17 mouse cellular contexts compared by ENCODE assay signal in the genomic region with DNA sequence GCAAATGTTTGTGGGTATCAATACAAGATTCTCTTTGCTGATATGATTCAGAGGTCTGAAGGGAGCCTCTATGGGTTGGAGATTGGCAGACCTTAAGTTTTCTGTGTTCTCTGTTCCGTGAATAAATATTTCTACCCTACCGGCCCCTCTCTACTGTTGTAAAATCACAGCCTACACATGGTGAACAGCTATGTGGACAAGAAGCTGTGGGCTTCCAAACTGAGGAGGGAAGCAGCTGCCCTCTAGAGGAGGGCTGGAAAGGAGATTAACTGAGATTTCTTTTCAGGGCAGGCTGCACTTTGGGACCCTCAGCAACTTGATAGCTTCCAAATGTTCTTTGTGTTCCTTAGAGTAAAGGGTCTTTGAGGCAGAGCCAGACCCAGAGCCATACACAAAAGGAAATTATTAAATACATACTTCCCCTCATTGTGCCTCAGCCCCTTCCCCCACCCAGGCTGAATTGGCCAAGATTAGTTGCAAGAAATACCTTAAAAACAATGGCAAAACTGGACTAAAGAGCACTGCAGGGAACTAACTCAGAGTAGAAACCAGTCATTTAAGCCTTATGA. TPM values are rescaled to one million over a fixed set of nuclear protein-coding genes. Genes with fewer than 3 reads are reported as not detected.
DNase-seq lines count a peak whose midpoint lies in the region; ATAC-seq and TF ChIP-seq lines count a peak whose summit lies in the region.
"Had no signal": no experiment of that assay in that cellular context is flagged by ENCODE, and none has a peak within 500 bp of the region (broad histone marks: within the 10 kb centered on the region; RNA-seq: fewer than 3 reads in every experiment).

No protein-coding gene starts in this region.

- no peaks in the 10 kb centered on the region for H3K36me3 ChIP-seq in heart, embryonic 13.5 days
- H3K36me3 ChIP-seq in heart, embryonic 11.5 days (ENCODE audit: control insufficient read depth, insufficient read depth, low read length), result no peaks in the 10 kb centered on the region
- H3K36me3 ChIP-seq in liver, postnatal 0 days (replicated peaks; ENCODE audit: insufficient read depth, low read length), result no peaks in the 10 kb centered on the region
- H3K36me3 ChIP-seq in liver, embryonic 12.5 days, result no peaks in the 10 kb centered on the region
- H3K36me3 ChIP-seq in embryonic facial prominence, embryonic 11.5 days (replicated peaks; ENCODE audit: control insufficient read depth, insufficient read depth, low read depth, low read length), result no peaks in the 10 kb centered on the region
- H3K36me3 ChIP-seq in limb, embryonic 15.5 days, result no peaks in the 10 kb centered on the region
- H3K36me3 ChIP-seq in liver, embryonic 11.5 days (ENCODE audit: control insufficient read depth, insufficient read depth, low read length), result no peaks in the 10 kb centered on the region
- H3K36me3 ChIP-seq: hindbrain, embryonic 12.5 days; midbrain, embryonic 10.5 days had no signal

- TF ChIP-seq EP300 in liver, postnatal 0 days (IDR thresholded peaks at IDR 0.05; ENCODE audit: low read depth), result no peak

- ATAC-seq in heart, embryonic 13.5 days (ENCODE audit: extremely low read depth, insufficient number of reproducible peaks, low FRiP score, low TSS enrichment), result no peak
- no peak for ATAC-seq in heart, embryonic 11.5 days (replicated peaks; ENCODE audit: insufficient number of reproducible peaks, low FRiP score, low TSS enrichment)
- ATAC-seq in liver, postnatal 0 days, result no peak
- no peak for ATAC-seq in liver, embryonic 12.5 days
- ATAC-seq in embryonic facial prominence, embryonic 11.5 days (replicated peaks; ENCODE audit: insufficient number of reproducible peaks, low FRiP score, low TSS enrichment, low read depth), result no peak
- peak; percentile 72 for ATAC-seq in limb, embryonic 15.5 days (ENCODE audit: insufficient number of reproducible peaks, low FRiP score, low TSS enrichment, low read depth)
- ATAC-seq in megakaryocyte, adult 5-6 weeks (ENCODE audit: poor library complexity, severe bottlenecking), result no peak
- ATAC-seq in liver, embryonic 11.5 days (replicated peaks; ENCODE audit: low FRiP score), result no peak

- no peak overlapping the region for H3K4me2 ChIP-seq in heart, embryonic 13.5 days
- H3K4me2 ChIP-seq in heart, embryonic 11.5 days, result no peak overlapping the region
- no peak overlapping the region for H3K4me2 ChIP-seq in liver, postnatal 0 days (ENCODE audit: low read depth, low read length)
- H3K4me2 ChIP-seq in liver, embryonic 12.5 days, result no peak overlapping the region
- H3K4me2 ChIP-seq in embryonic facial prominence, embryonic 11.5 days (ENCODE audit: low read depth, low read length), result no peak overlapping the region
- H3K4me2 ChIP-seq in limb, embryonic 15.5 days, result no peak overlapping the region
- H3K4me2 ChIP-seq in liver, embryonic 11.5 days, result no peak overlapping the region
- H3K4me2 ChIP-seq: hindbrain, embryonic 12.5 days had no signal

- peak overlapping the region; percentile 20; the same call in 1 of the 2 replicates for H3K27ac ChIP-seq in heart, embryonic 13.5 days (replicated peaks)
- no peak overlapping the region for H3K27ac ChIP-seq in heart, embryonic 11.5 days (ENCODE audit: low read depth, low read length)
- H3K27ac ChIP-seq in liver, postnatal 0 days (ENCODE audit: low read depth), result no peak overlapping the region
- H3K27ac ChIP-seq in liver, embryonic 12.5 days, result no peak overlapping the region
- no peak overlapping the region for H3K27ac ChIP-seq in embryonic facial prominence, embryonic 11.5 days (replicated peaks; ENCODE audit: low read depth, low read length)
- peak overlapping the region; percentile 65 for H3K27ac ChIP-seq in limb, embryonic 15.5 days
- no peak overlapping the region for H3K27ac ChIP-seq in liver, embryonic 11.5 days (ENCODE audit: low read depth, low read length)
- H3K27ac ChIP-seq: hindbrain, embryonic 12.5 days; midbrain, embryonic 10.5 days had no signal

- 65% methylated on average over 2 of the region's 2 CpGs for WGBS in heart, embryonic 13.5 days
- 73% methylated on average over 2 of the region's 2 CpGs for WGBS in heart, embryonic 11.5 days (ENCODE audit: insufficient replicate concordance)
- 60% methylated on average over 2 of the region's 2 CpGs for WGBS in liver, postnatal 0 days (ENCODE audit: insufficient replicate concordance)
- 54% methylated on average over 2 of the region's 2 CpGs for WGBS in liver, embryonic 12.5 days (ENCODE audit: insufficient replicate concordance)
- 64% methylated on average over 2 of the region's 2 CpGs for WGBS in embryonic facial prominence, embryonic 11.5 days
- WGBS in limb, embryonic 15.5 days, result 50% methylated on average over 2 of the region's 2 CpGs
- 70% methylated on average over 2 of the region's 2 CpGs for WGBS in liver, embryonic 11.5 days

- H3K27me3 ChIP-seq in heart, embryonic 13.5 days (replicated peaks), result no peaks in the 10 kb centered on the region
- no peaks in the 10 kb centered on the region for H3K27me3 ChIP-seq in heart, embryonic 11.5 days (ENCODE audit: control insufficient read depth, insufficient read depth, low read length)
- no peaks in the 10 kb centered on the region for H3K27me3 ChIP-seq in liver, postnatal 0 days (ENCODE audit: insufficient read depth, low read length)
- no peaks in the 10 kb centered on the region for H3K27me3 ChIP-seq in liver, embryonic 12.5 days (replicated peaks)
- H3K27me3 ChIP-seq in embryonic facial prominence, embryonic 11.5 days (ENCODE audit: control insufficient read depth, insufficient read depth, low read length), result no peaks in the 10 kb centered on the region
- H3K27me3 ChIP-seq in limb, embryonic 15.5 days, result no peaks in the 10 kb centered on the region
- no peaks in the 10 kb centered on the region for H3K27me3 ChIP-seq in liver, embryonic 11.5 days (replicated peaks; ENCODE audit: control insufficient read depth, insufficient read depth, low read length)
- H3K27me3 ChIP-seq: hindbrain, embryonic 12.5 days had no signal

- no peaks in the 10 kb centered on the region for H3K9me3 ChIP-seq in heart, embryonic 13.5 days
- no peaks in the 10 kb centered on the region for H3K9me3 ChIP-seq in heart, embryonic 11.5 days (replicated peaks; ENCODE audit: control insufficient read depth, low read length)
- no peaks in the 10 kb centered on the region for H3K9me3 ChIP-seq in liver, postnatal 0 days (ENCODE audit: low read length)
- no peaks in the 10 kb centered on the region for H3K9me3 ChIP-seq in liver, embryonic 12.5 days (replicated peaks)
- no peaks in the 10 kb centered on the region for H3K9me3 ChIP-seq in embryonic facial prominence, embryonic 11.5 days (replicated peaks; ENCODE audit: control insufficient read depth, low read length)
- H3K9me3 ChIP-seq in limb, embryonic 15.5 days, result no peaks in the 10 kb centered on the region
- no peaks in the 10 kb centered on the region for H3K9me3 ChIP-seq in liver, embryonic 11.5 days (ENCODE audit: control insufficient read depth, low read length)
- H3K9me3 ChIP-seq: hindbrain, embryonic 12.5 days; midbrain, embryonic 10.5 days had no signal

- no peak overlapping the region for H3K4me3 ChIP-seq in heart, embryonic 13.5 days
- no peak overlapping the region for H3K4me3 ChIP-seq in heart, embryonic 11.5 days (ENCODE audit: low read depth, low read length)
- no peak overlapping the region for H3K4me3 ChIP-seq in liver, postnatal 0 days (ENCODE audit: low read depth, low read length)
- no peak overlapping the region for H3K4me3 ChIP-seq in liver, embryonic 12.5 days
- H3K4me3 ChIP-seq in embryonic facial prominence, embryonic 11.5 days (ENCODE audit: low read depth, low read length), result no peak overlapping the region
- H3K4me3 ChIP-seq in limb, embryonic 15.5 days, result no peak overlapping the region
- H3K4me3 ChIP-seq in liver, embryonic 11.5 days (ENCODE audit: low read depth, low read length), result no peak overlapping the region
- H3K4me3 ChIP-seq: hindbrain, embryonic 12.5 days; midbrain, embryonic 10.5 days; myocyte had no signal

- 0 out of 2 replicates have a peak, but pooled peaks have one; percentile 4 for TF ChIP-seq CTCF in liver, postnatal 0 days (IDR thresholded peaks at IDR 0.05; ENCODE audit: low read depth)

- H3K4me1 ChIP-seq in heart, embryonic 13.5 days, result no peaks in the 10 kb centered on the region
- H3K4me1 ChIP-seq in heart, embryonic 11.5 days (ENCODE audit: control insufficient read depth, insufficient read depth, low read length), result no peaks in the 10 kb centered on the region
- H3K4me1 ChIP-seq in liver, postnatal 0 days (ENCODE audit: insufficient read depth), result no peaks in the 10 kb centered on the region
- H3K4me1 ChIP-seq in liver, embryonic 12.5 days, result no peaks in the 10 kb centered on the region
- H3K4me1 ChIP-seq in embryonic facial prominence, embryonic 11.5 days (ENCODE audit: control insufficient read depth, insufficient read depth, low read length), result no peaks in the 10 kb centered on the region
- H3K4me1 ChIP-seq in limb, embryonic 15.5 days, result peaks cover 3% of the 10 kb centered on the region; the same call in 1 of the 2 replicates
- H3K4me1 ChIP-seq in liver, embryonic 11.5 days (replicated peaks; ENCODE audit: control insufficient read depth, insufficient read depth, low read length), result no peaks in the 10 kb centered on the region
- H3K4me1 ChIP-seq: hindbrain, embryonic 12.5 days; midbrain, embryonic 10.5 days had no signal

- no peak for DNase-seq in liver, postnatal 0 days
- peak; percentile 48 for DNase-seq in embryonic facial prominence, embryonic 11.5 days (ENCODE audit: low spot score)
- DNase-seq in liver, embryonic 11.5 days (ENCODE audit: low spot score), result no peak
- DNase-seq: adrenal gland, adult 8-10 months; B cell, adult 2 months; cerebellum, postnatal 36 days; kidney, adult 18-20 months; lung, adult 18-20 months had no signal

- no peak overlapping the region for H3K9ac ChIP-seq in heart, embryonic 13.5 days
- H3K9ac ChIP-seq in heart, embryonic 11.5 days (ENCODE audit: low read depth, low read length), result no peak overlapping the region
- no peak overlapping the region for H3K9ac ChIP-seq in liver, postnatal 0 days (replicated peaks)
- H3K9ac ChIP-seq in liver, embryonic 12.5 days, result no peak overlapping the region
- no peak overlapping the region for H3K9ac ChIP-seq in embryonic facial prominence, embryonic 11.5 days (replicated peaks; ENCODE audit: low read length)
- H3K9ac ChIP-seq in limb, embryonic 15.5 days, result no peak overlapping the region
- H3K9ac ChIP-seq in liver, embryonic 11.5 days (ENCODE audit: low read depth, low read length), result no peak overlapping the region
- H3K9ac ChIP-seq: hindbrain, embryonic 12.5 days had no signal

RNA-seq across cellular contexts. Expression of a gene that starts 22.6 kb away (rescaled TPM):
- polyA plus RNA-seq in heart, embryonic 13.5 days (2015; fragmentation: Nextera tagmentation; extraction: Ambion mirVana), result 8.0 and 8.3 TPM in 2 replicates
- polyA plus RNA-seq in heart, embryonic 11.5 days (2014; fragmentation: Nextera tagmentation; extraction: Ambion mirVana), result 7.4 and 9.2 TPM in 2 replicates
- polyA plus RNA-seq in liver, postnatal 0 days (2015; fragmentation: Nextera tagmentation; extraction: Ambion mirVana), result 0.79 and 1.0 TPM in 2 replicates
- 5.3 and 6.0 TPM in 2 replicates for polyA plus RNA-seq in liver, embryonic 12.5 days (2016; fragmentation: Nextera tagmentation; extraction: Ambion mirVana)
- 27.0 and 29.4 TPM in 2 replicates for polyA plus RNA-seq in embryonic facial prominence, embryonic 11.5 days (2014; fragmentation: Nextera tagmentation; extraction: Ambion mirVana)
- 33.8 and 39.6 TPM in 2 replicates for polyA plus RNA-seq in limb, embryonic 15.5 days (2015; fragmentation: Nextera tagmentation; extraction: Ambion mirVana)
- total RNA-seq in megakaryocyte, adult 5-6 weeks (2015), result not detected in 2 replicates
- 0.11 TPM in 1 of 2 replicates, not detected in the other for total RNA-seq in megakaryocyte, adult 5-6 weeks (2017)
- polyA plus RNA-seq in liver, embryonic 11.5 days (2014; fragmentation: Nextera tagmentation; extraction: Ambion mirVana), result 9.9 and 12.0 TPM in 2 replicates

RNA-seq across cellular contexts. Expression of a gene that starts 57.3 kb away (rescaled TPM):
- 4.8 and 6.0 TPM in 2 replicates for polyA plus RNA-seq in heart, embryonic 13.5 days (2015; fragmentation: Nextera tagmentation; extraction: Ambion mirVana)
- polyA plus RNA-seq in heart, embryonic 11.5 days (2014; fragmentation: Nextera tagmentation; extraction: Ambion mirVana), result 4.1 and 4.3 TPM in 2 replicates
- polyA plus RNA-seq in liver, postnatal 0 days (2015; fragmentation: Nextera tagmentation; extraction: Ambion mirVana), result 0.43 TPM in 2 replicates
- polyA plus RNA-seq in liver, embryonic 12.5 days (2016; fragmentation: Nextera tagmentation; extraction: Ambion mirVana), result 2.3 and 2.5 TPM in 2 replicates
- polyA plus RNA-seq in embryonic facial prominence, embryonic 11.5 days (2014; fragmentation: Nextera tagmentation; extraction: Ambion mirVana), result 18.1 and 19.3 TPM in 2 replicates
- 93.8 and 114 TPM in 2 replicates for polyA plus RNA-seq in limb, embryonic 15.5 days (2015; fragmentation: Nextera tagmentation; extraction: Ambion mirVana)
- total RNA-seq in megakaryocyte, adult 5-6 weeks (2015), result not detected in 2 replicates
- total RNA-seq in megakaryocyte, adult 5-6 weeks (2017), result not detected in 2 replicates
- polyA plus RNA-seq in liver, embryonic 11.5 days (2014; fragmentation: Nextera tagmentation; extraction: Ambion mirVana), result 2.4 and 3.2 TPM in 2 replicates
- total RNA-seq: ES-E14 had no signal

Comparison
In these comparisons a context has a peak if more than half of its experiments do, and no peak if none do; other contexts are left out.
1. H3K27ac ChIP-seq: peak in heart, embryonic 13.5 days (single experiment) and limb, embryonic 15.5 days (single experiment); none in heart, embryonic 11.5 days (single experiment), liver, postnatal 0 days (single experiment), liver, embryonic 12.5 days (single experiment), embryonic facial prominence, embryonic 11.5 days (single experiment) and liver, embryonic 11.5 days (single experiment).